Mouse (Mus musculus): ENCODE results near the gene Eef2k.
"Not testable (repeated sequence)": the region's sequence is repeated elsewhere in the genome, so short reads cannot be mapped to it uniquely, and the experiment has no call there.

DNA sequence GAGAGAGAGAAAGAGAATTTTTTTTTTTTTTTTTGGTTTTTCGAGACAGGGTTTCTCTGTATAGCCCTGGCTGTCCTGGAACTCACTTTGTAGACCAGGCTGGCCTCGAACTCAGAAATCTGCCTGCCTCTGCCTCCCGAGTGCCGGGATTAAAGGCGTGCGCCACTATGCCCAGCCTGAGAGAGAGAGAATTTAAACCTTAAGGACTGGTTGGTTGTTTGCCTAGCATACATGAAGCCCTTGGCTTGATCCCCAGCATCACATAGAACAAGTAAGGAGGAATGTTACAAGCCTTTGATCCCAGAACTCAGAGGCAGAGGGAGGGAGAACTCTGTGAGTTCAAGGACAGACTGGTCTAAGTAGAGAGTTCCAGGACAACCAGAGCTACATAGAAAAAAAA is 68.6 kb downstream of the Eef2k start:
- not testable (repeated sequence) for TF ChIP-seq CTCF, EP300 (IDR thresholded peaks at IDR 0.05; ENCODE audit: low read depth)
